Mouse (Mus musculus): Measurements from ENCODE around the gene Fam83g. TPM values are rescaled to one million over a fixed set of nuclear protein-coding genes. Genes with fewer than 3 reads are reported as not detected.

Gene Fam83g
- total RNA-seq, 1 experiment from 2014 or later = 0.30 TPM

DNA sequence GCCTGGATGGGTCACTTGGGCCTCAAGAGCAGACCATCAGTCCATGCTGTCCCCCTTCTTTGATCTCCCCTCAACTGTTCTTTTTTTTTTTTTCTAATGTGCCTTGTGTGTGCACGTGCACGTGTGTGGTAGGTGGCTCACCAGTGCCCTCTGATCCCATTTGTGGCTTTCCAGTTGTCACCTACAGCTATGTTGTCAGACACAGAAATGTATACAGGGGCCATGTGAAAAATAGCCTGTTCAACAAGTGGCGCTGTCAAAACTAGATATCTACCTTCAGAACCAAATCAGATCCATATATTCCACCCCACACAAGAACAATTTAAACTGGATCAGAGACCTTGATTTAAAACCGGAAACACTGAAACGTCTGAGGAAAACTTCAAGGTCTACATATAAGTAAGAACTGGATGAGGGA, 34.7 kb upstream of the Fam83g start:
- ATAC-seq (replicated peaks in 1 of 2; ENCODE audit: insufficient read depth in 1 of 2, low FRiP score in 2 of 2, low TSS enrichment in 1 of 2, low read depth in 1 of 2, poor library complexity in 2 of 2, severe bottlenecking in 2 of 2) = no peak

- no peak for ATAC-seq (replicated peaks in 1 of 2; ENCODE audit: insufficient read depth in 1 of 2, low FRiP score in 2 of 2, low TSS enrichment in 1 of 2, low read depth in 1 of 2, poor library complexity in 2 of 2, severe bottlenecking in 2 of 2)
These were observed 34.3 kb upstream of the Fam83g start for GRCm38 (mm10) chr11:61649626-61650025.

GRCm38 (mm10) chr11:61650470-61651265, 33.2 kb upstream of the Fam83g start:
- no peak for ATAC-seq (replicated peaks in 1 of 2; ENCODE audit: insufficient read depth in 1 of 2, low FRiP score in 2 of 2, low TSS enrichment in 1 of 2, low read depth in 1 of 2, poor library complexity in 2 of 2, severe bottlenecking in 2 of 2)

GRCm38 (mm10) chr11:61652216-61652615, 31.7 kb upstream of the Fam83g start:
- ATAC-seq (replicated peaks in 1 of 2; ENCODE audit: insufficient read depth in 1 of 2, low FRiP score in 2 of 2, low TSS enrichment in 1 of 2, low read depth in 1 of 2, poor library complexity in 2 of 2, severe bottlenecking in 2 of 2) = no peak

- ATAC-seq (replicated peaks in 1 of 2; ENCODE audit: insufficient read depth in 1 of 2, low FRiP score in 2 of 2, low TSS enrichment in 1 of 2, low read depth in 1 of 2, poor library complexity in 2 of 2, severe bottlenecking in 2 of 2) = peak; percentile 45 to 67
These were observed 31.0 kb upstream of the Fam83g start, which contains the start of gene Grap for GRCm38 (mm10) chr11:61652686-61653447. Gene Grap (plus strand): TSS chr11:61653265.

- no peak for ATAC-seq (replicated peaks in 1 of 2; ENCODE audit: insufficient read depth in 1 of 2, low FRiP score in 2 of 2, low TSS enrichment in 1 of 2, low read depth in 1 of 2, poor library complexity in 2 of 2, severe bottlenecking in 2 of 2)
These were observed 30.3 kb upstream of the Fam83g start for GRCm38 (mm10) chr11:61653568-61653967.

- no peak for ATAC-seq (replicated peaks in 1 of 2; ENCODE audit: insufficient read depth in 1 of 2, low FRiP score in 2 of 2, low TSS enrichment in 1 of 2, low read depth in 1 of 2, poor library complexity in 2 of 2, severe bottlenecking in 2 of 2)
These were observed 29.0 kb upstream of the Fam83g start for GRCm38 (mm10) chr11:61654786-61655311.

GRCm38 (mm10) chr11:61655649-61656048, 28.2 kb upstream of the Fam83g start:
- no peak for ATAC-seq (replicated peaks in 1 of 2; ENCODE audit: insufficient read depth in 1 of 2, low FRiP score in 2 of 2, low TSS enrichment in 1 of 2, low read depth in 1 of 2, poor library complexity in 2 of 2, severe bottlenecking in 2 of 2)

- ATAC-seq (replicated peaks in 1 of 2; ENCODE audit: insufficient read depth in 1 of 2, low FRiP score in 2 of 2, low TSS enrichment in 1 of 2, low read depth in 1 of 2, poor library complexity in 2 of 2, severe bottlenecking in 2 of 2) = no peak
These were observed 27.6 kb upstream of the Fam83g start for GRCm38 (mm10) chr11:61656148-61656850.

DNA sequence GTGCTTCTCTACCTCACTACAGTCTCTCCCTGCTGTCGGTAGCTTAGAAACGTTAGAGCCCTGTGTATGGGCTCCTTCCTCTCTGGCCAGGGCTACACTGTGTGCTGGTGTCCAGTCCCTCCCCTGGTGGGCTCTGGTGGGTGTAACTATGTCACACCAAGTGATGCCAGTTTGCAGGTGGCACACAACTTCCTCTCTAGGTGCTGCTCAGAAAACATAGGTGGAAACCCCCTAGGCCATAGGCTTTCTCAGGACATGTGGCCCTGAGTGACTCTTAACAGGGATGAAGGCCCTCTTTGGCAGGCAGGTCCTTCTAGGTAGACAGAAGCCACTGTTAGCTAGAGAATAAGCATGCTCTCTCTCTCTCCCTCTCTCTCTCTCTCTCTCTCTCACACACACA, 26.5 kb upstream of the Fam83g start:
- ATAC-seq (replicated peaks in 1 of 2; ENCODE audit: insufficient read depth in 1 of 2, low FRiP score in 2 of 2, low TSS enrichment in 1 of 2, low read depth in 1 of 2, poor library complexity in 2 of 2, severe bottlenecking in 2 of 2) = no peak

- no peak for ATAC-seq (replicated peaks in 1 of 2; ENCODE audit: insufficient read depth in 1 of 2, low FRiP score in 2 of 2, low TSS enrichment in 1 of 2, low read depth in 1 of 2, poor library complexity in 2 of 2, severe bottlenecking in 2 of 2)
These were observed 25.4 kb upstream of the Fam83g start for GRCm38 (mm10) chr11:61658360-61658922.

GRCm38 (mm10) chr11:61659011-61659858, 24.7 kb upstream of the Fam83g start:
- ATAC-seq (replicated peaks in 1 of 2; ENCODE audit: insufficient read depth in 1 of 2, low FRiP score in 2 of 2, low TSS enrichment in 1 of 2, low read depth in 1 of 2, poor library complexity in 2 of 2, severe bottlenecking in 2 of 2) = no peak; a peak in 1 of 4 replicates

DNA sequence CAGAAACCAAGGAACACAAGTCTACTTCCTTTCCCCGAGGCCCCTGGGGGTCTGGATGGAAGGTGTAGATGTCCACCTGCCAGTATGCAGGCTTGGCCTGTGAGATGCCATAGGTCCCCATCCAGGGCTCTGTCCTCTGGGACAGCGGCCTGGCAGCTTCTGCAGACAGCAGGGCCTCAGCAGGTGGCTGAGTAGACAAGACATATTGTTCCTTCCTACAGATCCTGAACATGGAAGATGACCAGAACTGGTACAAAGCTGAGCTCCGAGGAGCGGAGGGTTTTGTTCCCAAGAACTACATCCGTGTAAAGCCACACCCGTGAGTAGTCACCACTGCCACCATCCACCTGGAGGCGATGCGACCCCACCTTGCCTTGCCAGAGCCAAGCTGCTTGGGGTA, 23.9 kb upstream of the Fam83g start:
- no peak for ATAC-seq (replicated peaks in 1 of 2; ENCODE audit: insufficient read depth in 1 of 2, low FRiP score in 2 of 2, low TSS enrichment in 1 of 2, low read depth in 1 of 2, poor library complexity in 2 of 2, severe bottlenecking in 2 of 2)

GRCm38 (mm10) chr11:61660806-61661392, 23.0 kb upstream of the Fam83g start:
- ATAC-seq (replicated peaks in 1 of 2; ENCODE audit: insufficient read depth in 1 of 2, low FRiP score in 2 of 2, low TSS enrichment in 1 of 2, low read depth in 1 of 2, poor library complexity in 2 of 2, severe bottlenecking in 2 of 2) = peak; percentile 52 to 65; a peak in 3 of 4 replicates

DNA sequence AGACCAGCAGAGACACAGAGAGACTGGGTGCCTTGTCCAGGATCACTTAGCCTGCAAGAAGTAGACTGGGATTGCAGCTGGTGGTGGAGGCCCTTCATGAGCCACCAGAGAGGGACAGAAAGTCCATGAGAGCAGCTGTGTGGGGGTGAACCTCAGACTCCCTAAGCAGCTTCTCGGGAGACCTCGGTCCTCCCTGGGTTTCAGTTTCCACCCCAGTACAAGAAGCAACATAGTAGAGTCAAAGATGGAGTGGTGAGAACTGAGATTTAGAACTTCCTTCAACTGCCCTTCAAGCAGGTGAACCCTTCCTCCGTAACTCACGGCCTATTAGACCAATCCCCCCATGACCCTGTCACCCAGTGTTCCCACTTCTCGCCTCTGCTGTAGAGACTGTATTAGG, 21.7 kb upstream of the Fam83g start:
- no peak for ATAC-seq (replicated peaks in 1 of 2; ENCODE audit: insufficient read depth in 1 of 2, low FRiP score in 2 of 2, low TSS enrichment in 1 of 2, low read depth in 1 of 2, poor library complexity in 2 of 2, severe bottlenecking in 2 of 2)

- no peak for ATAC-seq (replicated peaks in 1 of 2; ENCODE audit: insufficient read depth in 1 of 2, low FRiP score in 2 of 2, low TSS enrichment in 1 of 2, low read depth in 1 of 2, poor library complexity in 2 of 2, severe bottlenecking in 2 of 2)
These were observed 18.5 kb upstream of the Fam83g start for GRCm38 (mm10) chr11:61665401-61665800.
